Mouse (Mus musculus) macrophage (primary cell): Measurements from ENCODE around the gene A630001G21Rik. TPM values are rescaled to one million over a fixed set of nuclear protein-coding genes. Genes with fewer than 3 reads are reported as not detected.
A peak's percentile ranks its signal among the peaks of the same experiment; 100 is the strongest.
"Not testable (repeated sequence)": the region's sequence is repeated elsewhere in the genome, so short reads cannot be mapped to it uniquely, and the experiment has no call there.

ENCODE experiments used
- H3K27ac ChIP-seq: fragments of 350-480 bp; formaldehyde crosslinking; 2 replicates; pipeline ENCODE4 v1.9.0; 2021
- H3K36me3 ChIP-seq: fragments of 350-480 bp; formaldehyde crosslinking; 2 replicates; pipeline ENCODE4 v1.9.0; 2021; ENCODE audit errors: inconsistent target
- H3K4me3 ChIP-seq: fragments of 350-480 bp; formaldehyde crosslinking; 2 replicates; pipeline ENCODE4 v1.9.0; 2021; ENCODE audit errors: inconsistent target
- H3K79me2 ChIP-seq: fragments of 350-480 bp; formaldehyde crosslinking; 2 replicates; pipeline ENCODE4 v1.9.0; 2021; ENCODE audit errors: inconsistent target
- WGBS: methylation state at CpG from one replicate; pipeline ENCODE4 v1.1.7; 2026; ENCODE audit warnings: inconsistent platforms; ENCODE audit not compliant: missing documents; 5-methylcytosine and 5-hydroxymethylcytosine counted together
- polyA plus RNA-seq: library from polyadenylated mRNA; stranded (reverse); fragments of 250-400 nt; gene quantifications from 3 replicates; pipeline ENCODE4 v1.2.4, GENCODE M21; 2018; ENCODE audit warnings: inconsistent platforms
- total RNA-seq, 78 experiments: library from RNA; depleted of rRNA; stranded (reverse); fragments of 250-400 nt; gene quantifications; 1 replicate in 9 of 78; 2 replicates in 24 of 78; 3 replicates in 43 of 78; 4 replicates in 2 of 78; pipeline ENCODE4 v1.2.4; 2018; ENCODE audit warnings: inconsistent platforms in 56 of 78

A630001G21Rik gene
- 100 to 1,000 TPM in 22 of 26 experiments, 10 to 100 TPM in 4; 65.8 to 335 (median 180) TPM for total RNA-seq (2018; cell fraction: chromatin; rRNA removed)
- 10 to 100 TPM; 16.6 to 45.8 (median 27.9) TPM for total RNA-seq (2018; cell fraction: cytosol; rRNA removed)
- 100 to 1,000 TPM in 25 of 26 experiments, 10 to 100 TPM in 1; 97.8 to 265 (median 186) TPM for total RNA-seq (2018; cell fraction: nucleus; rRNA removed)
- 21.9 to 32.0 TPM (median 29.3 TPM) in 3 replicates for polyA plus RNA-seq

GRCm38 (mm10) chr1:85778436-85778835, at the start of gene A630001G21Rik:
TSS of gene A630001G21Rik (minus strand) at chr1:85778643.
- Histone ChIP-seq H3K27ac (no peak within 1 kb of the TSS), H3K4me3 (no peak within 1 kb of the TSS), H3K36me3 (no peaks in the 10 kb centered on the region), H3K79me2 (no peaks in the 10 kb centered on the region)
- WGBS: 89% methylated on average over 4 of the region's 4 CpGs

- Histone ChIP-seq H3K4me3 (no peak overlapping the region), H3K79me2 (peaks cover 100% of the 10 kb centered on the region), H3K36me3 (peaks cover 18% of the 10 kb centered on the region; the same call in 1 of the 2 replicates), H3K27ac (no peak overlapping the region)
- 84% methylated on average over 5 of the region's 5 CpGs for WGBS
These were observed 48.7 kb upstream of the A630001G21Rik start for GRCm38 (mm10) chr1:85827166-85827565.

- Histone ChIP-seq H3K79me2 (peaks cover 100% of the 10 kb centered on the region), H3K27ac (no peak overlapping the region), H3K4me3 (no peak overlapping the region), H3K36me3 (peaks cover 41% of the 10 kb centered on the region; the same call in 1 of the 2 replicates)
- 100% methylated on average over 3 of the region's 3 CpGs for WGBS
These were observed 46.5 kb upstream of the A630001G21Rik start for GRCm38 (mm10) chr1:85824905-85825304.

GRCm38 (mm10) chr1:85822239-85822638, 43.8 kb upstream of the A630001G21Rik start:
- WGBS: 91% methylated on average over 8 of the region's 8 CpGs
- Histone ChIP-seq H3K79me2 (peaks cover 100% of the 10 kb centered on the region), H3K27ac (no peak overlapping the region), H3K36me3 (peaks cover 58% of the 10 kb centered on the region), H3K4me3 (no peak overlapping the region)

GRCm38 (mm10) chr1:85819695-85820094, 41.3 kb upstream of the A630001G21Rik start:
- H3K79me2 ChIP-seq: peaks cover 100% of the 10 kb centered on the region
- 95% methylated on average over 1 of the region's 1 CpGs for WGBS
- H3K4me3 ChIP-seq: no peak overlapping the region
- no peak overlapping the region for H3K27ac ChIP-seq
- peaks cover 58% of the 10 kb centered on the region for H3K36me3 ChIP-seq

GRCm38 (mm10) chr1:85818121-85818520, 39.7 kb upstream of the A630001G21Rik start:
- Histone ChIP-seq H3K36me3 (peaks cover 53% of the 10 kb centered on the region), H3K27ac (no peak overlapping the region), H3K79me2 (peaks cover 100% of the 10 kb centered on the region), H3K4me3 (no peak overlapping the region)
- WGBS: 90% methylated on average over 6 of the region's 6 CpGs

- H3K27ac ChIP-seq, H3K4me3 ChIP-seq: not testable (repeated sequence)
- H3K79me2 ChIP-seq: peaks cover 100% of the 10 kb centered on the region
- peaks cover 15% of the 10 kb centered on the region for H3K36me3 ChIP-seq
These were observed 35.8 kb upstream of the A630001G21Rik start for GRCm38 (mm10) chr1:85814213-85814612.

GRCm38 (mm10) chr1:85810787-85811186, 32.3 kb upstream of the A630001G21Rik start:
- Histone ChIP-seq H3K27ac (no peak overlapping the region), H3K4me3 (no peak overlapping the region), H3K79me2 (peaks cover 100% of the 10 kb centered on the region), H3K36me3 (no peaks in the 10 kb centered on the region)
- WGBS: 100% methylated on average over 1 of the region's 2 CpGs

- H3K79me2 ChIP-seq: peaks cover 100% of the 10 kb centered on the region
- no peak overlapping the region for H3K27ac ChIP-seq
- WGBS: 91% methylated on average over 2 of the region's 2 CpGs
These were observed 31.9 kb upstream of the A630001G21Rik start for GRCm38 (mm10) chr1:85810343-85810742.

GRCm38 (mm10) chr1:85809256-85809655, 30.8 kb upstream of the A630001G21Rik start:
- no peaks in the 10 kb centered on the region for H3K36me3 ChIP-seq
- peak overlapping the region; percentile 52 for H3K27ac ChIP-seq
- H3K4me3 ChIP-seq: no peak overlapping the region
- H3K79me2 ChIP-seq: peaks cover 100% of the 10 kb centered on the region
- whole genome bisulfite sequencing: 12% methylated on average over 4 of the region's 4 CpGs

More at GRCm38 (mm10) chr1:85810343-85810742, 31.9 kb upstream of the A630001G21Rik start:
- Histone ChIP-seq H3K36me3 (no peaks in the 10 kb centered on the region), H3K4me3 (no peak overlapping the region)

GRCm38 (mm10) chr1:85804551-85804950, 26.1 kb upstream of the A630001G21Rik start:
- Histone ChIP-seq H3K36me3 (no peaks in the 10 kb centered on the region), H3K4me3 (no peak overlapping the region), H3K79me2 (peaks cover 100% of the 10 kb centered on the region), H3K27ac (no peak overlapping the region)
- 94% methylated on average over 8 of the region's 8 CpGs for WGBS

GRCm38 (mm10) chr1:85802517-85802916, 24.1 kb upstream of the A630001G21Rik start:
- WGBS: 92% methylated on average over 1 of the region's 1 CpGs
- Histone ChIP-seq H3K27ac (no peak overlapping the region), H3K4me3 (no peak overlapping the region), H3K36me3 (no peaks in the 10 kb centered on the region), H3K79me2 (peaks cover 100% of the 10 kb centered on the region)

- Histone ChIP-seq H3K79me2 (peaks cover 100% of the 10 kb centered on the region), H3K27ac (no peak overlapping the region), H3K4me3 (no peak overlapping the region), H3K36me3 (no peaks in the 10 kb centered on the region)
- WGBS: 32% methylated on average over 1 of the region's 1 CpGs
These were observed 21.3 kb upstream of the A630001G21Rik start for GRCm38 (mm10) chr1:85799776-85800175.

- no peaks in the 10 kb centered on the region for H3K36me3 ChIP-seq
- H3K27ac ChIP-seq: peak overlapping the region; percentile 76
- H3K79me2 ChIP-seq: peaks cover 65% of the 10 kb centered on the region
- H3K4me3 ChIP-seq: peak overlapping the region; percentile 71
- WGBS: 83% methylated on average over 3 of the region's 3 CpGs
These were observed 16.8 kb upstream of the A630001G21Rik start for GRCm38 (mm10) chr1:85795196-85795595.

GRCm38 (mm10) chr1:85794106-85794771, 15.8 kb upstream of the A630001G21Rik start:
- peaks cover 55% of the 10 kb centered on the region for H3K79me2 ChIP-seq
- WGBS: 2% methylated on average over 35 of the region's 38 CpGs
- peak overlapping the region; percentile 76 for H3K27ac ChIP-seq

More at GRCm38 (mm10) chr1:85794106-85794771, 15.8 kb upstream of the A630001G21Rik start:
- Histone ChIP-seq H3K4me3 (peak overlapping the region; percentile 71), H3K36me3 (no peaks in the 10 kb centered on the region)
